Mouse (Mus musculus): ENCODE data around the gene Usf3.
A peak's percentile ranks its signal among the peaks of the same experiment; 100 is the strongest.

Usf3 gene

DNA sequence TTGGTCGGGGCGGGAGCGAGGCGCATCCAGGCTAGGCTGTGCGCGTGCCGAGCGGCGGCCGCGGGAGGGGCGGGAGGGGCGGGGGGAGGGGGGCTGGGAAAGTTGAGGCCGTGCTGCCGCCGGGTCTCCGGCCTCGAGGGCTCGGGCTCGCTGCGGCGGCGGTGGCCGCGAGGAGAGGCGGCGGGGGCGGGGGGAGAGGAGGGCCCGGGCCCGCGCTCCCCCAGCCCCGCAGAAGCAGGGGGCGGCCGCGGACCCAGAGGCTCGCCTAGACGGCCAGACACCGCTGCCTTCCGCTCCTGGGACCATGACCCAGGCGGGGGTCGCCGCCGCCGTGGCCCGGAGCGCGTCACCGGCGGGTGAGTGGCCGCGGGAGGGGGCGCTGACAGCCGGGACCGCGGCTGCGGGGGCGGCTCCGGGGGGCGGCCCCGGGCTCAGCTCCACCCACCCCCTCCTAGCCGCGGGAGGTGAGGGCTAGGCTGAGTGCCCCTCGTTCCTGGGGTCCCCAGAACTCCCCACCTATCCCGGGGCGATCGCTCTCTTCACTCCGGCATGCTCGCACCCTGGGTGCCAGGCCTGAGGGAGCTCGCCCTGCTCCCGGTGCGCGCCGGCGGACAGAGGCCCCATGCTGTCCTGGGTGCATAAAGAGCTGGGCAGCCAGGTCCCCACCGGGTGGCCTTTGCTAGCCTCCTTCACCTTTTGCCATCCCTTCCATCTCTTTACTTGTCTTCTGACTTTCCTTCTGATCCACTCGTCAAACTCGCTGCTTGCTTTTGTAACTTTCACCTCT is at the start of gene Usf3:
Gene Usf3, plus strand, starts transcription at position 92 of the 787 bp plus-strand sequence.
- no peak for DNase-seq (ENCODE audit: low read depth)

DNA sequence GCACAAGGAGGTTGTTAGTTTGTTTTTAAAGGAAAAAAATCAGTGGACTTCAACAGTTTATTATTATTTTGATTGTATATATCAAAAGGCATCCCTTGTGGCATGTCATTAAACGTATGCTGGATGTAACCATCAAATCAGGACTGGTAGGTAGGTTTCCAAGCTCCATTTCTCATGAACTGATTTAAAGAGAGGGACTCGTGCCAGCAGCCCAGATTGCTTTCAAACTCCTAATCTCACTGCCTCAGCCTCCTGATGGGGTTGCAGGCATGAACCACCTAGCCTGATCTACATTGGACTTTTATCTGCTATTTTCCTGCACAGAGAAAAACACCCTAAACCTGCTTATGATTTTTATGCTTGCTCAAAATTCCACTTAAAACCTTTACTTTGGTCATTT is 49.3 kb upstream of the Usf3 start:
- no peak for DNase-seq (ENCODE audit: low read depth)

DNA sequence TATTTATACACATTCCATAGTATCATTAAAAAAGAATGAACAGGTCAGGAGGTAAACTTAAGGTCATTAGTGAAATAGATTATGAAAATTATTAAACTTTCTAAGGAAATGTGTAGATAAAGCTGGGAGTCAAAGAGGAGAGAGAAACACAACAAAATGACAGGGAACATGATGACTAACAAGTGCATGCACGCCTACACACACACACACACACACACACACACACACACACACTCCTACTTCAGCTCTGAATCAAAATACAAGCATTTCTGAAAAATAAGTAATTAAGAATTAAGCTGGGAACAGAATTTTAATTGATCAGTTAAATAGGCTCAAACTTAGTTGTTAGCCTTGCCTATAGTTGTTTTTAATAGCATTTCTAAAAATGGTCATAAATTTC is 48.3 kb upstream of the Usf3 start:
- no peak for DNase-seq (ENCODE audit: low read depth)

DNA sequence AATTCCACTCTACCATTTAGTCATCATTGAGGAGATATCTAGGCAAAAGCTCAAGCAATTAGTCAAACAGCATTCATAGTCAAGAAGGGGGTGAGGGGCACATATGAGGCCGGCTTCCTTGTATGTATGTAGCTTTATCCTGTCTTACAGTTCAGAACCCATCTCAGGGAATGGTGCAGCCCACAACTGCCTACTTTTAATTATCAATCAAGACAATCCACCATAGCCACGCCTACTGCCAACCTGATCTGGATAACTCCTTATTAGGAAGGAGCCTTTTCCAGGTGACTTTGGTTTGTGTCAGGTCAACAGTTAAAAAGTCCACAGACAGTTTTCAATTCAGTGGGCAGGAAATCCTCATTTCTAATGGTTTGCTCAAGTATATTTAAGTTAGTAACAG is 47.6 kb upstream of the Usf3 start:
- no peak for DNase-seq (ENCODE audit: low read depth)

DNA sequence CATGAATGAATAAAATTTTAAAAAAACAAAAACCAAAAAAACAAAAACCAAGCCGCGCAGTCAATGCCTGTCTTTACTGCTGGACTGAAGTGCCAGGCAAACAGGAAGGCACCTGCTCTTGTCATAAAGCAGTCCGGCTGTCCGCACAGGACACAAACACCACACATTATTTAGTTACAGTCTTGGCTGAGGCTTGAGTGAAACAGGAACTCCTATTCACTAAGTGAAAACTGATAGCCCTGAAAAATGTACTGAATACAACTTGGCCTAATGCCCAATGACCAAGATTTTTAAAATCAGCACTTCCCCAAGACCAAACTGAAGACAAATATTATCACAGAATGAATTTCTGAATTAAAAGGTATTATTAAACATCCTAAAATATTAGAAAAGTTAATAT is 46.6 kb upstream of the Usf3 start:
- DNase-seq (ENCODE audit: low read depth): no peak

DNA sequence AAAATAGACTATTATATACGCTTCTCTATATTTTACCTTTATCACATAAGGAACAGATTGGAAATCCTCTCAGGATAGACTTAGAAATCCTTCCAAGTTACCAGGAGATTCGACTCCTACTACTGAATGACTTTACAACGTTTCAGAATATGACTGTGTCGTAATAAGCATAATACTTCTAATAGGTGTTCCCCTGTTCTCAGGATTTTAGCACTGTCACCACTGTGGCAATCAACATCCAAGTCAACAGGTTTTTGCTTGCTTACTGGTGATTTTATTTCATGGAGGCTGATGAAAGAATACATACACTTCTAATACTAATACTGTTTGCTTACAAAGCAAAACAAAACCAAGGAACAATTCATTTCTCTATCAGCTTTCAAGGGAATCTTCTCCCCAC is 40.7 kb upstream of the Usf3 start:
- no peak for DNase-seq (ENCODE audit: low read depth)

DNA sequence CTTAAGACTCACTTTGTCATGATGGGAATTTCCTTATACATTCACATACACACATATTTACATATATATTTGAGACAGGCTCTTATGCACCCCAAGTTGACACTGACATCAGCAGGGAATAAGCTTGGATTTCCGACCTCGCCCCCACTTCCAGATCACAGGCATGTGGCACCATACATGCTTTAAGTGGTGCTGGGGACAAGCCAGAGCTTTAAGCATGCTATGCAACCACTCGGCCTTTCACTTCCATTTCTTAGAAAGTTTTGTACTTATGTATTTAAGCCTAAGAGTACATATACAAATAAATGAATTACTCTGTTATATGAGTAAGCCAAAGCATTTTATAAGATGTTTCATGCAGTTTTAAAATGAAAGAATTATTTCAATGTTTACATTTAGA is 39.9 kb upstream of the Usf3 start:
- no peak for DNase-seq (ENCODE audit: low read depth)

DNA sequence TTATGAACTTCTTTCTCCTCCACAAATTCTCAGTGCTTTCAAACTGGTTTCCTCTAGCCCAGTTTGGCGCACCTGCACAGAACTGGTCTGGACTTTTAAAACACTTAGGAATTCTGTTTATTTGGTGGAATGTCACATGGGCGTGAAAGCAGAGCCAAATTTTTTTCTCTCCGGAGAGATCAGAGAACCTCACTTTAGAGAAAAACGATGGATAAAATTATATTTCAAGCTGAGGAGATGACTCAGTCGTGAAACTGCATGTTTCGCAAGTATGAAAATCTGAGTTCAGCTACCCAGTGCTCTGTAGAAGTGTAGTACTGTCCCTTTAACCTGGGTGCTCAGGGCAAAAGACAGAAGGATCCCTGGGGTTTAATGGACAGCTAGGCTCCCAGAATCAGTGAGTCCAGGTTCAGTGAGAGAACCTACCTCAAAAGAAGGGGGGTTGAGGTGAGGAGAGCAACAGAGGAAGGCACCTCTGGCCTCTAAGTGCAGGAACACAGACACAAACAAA is 36.5 kb upstream of the Usf3 start:
- peak; percentile 78 for DNase-seq (ENCODE audit: low read depth)

DNA sequence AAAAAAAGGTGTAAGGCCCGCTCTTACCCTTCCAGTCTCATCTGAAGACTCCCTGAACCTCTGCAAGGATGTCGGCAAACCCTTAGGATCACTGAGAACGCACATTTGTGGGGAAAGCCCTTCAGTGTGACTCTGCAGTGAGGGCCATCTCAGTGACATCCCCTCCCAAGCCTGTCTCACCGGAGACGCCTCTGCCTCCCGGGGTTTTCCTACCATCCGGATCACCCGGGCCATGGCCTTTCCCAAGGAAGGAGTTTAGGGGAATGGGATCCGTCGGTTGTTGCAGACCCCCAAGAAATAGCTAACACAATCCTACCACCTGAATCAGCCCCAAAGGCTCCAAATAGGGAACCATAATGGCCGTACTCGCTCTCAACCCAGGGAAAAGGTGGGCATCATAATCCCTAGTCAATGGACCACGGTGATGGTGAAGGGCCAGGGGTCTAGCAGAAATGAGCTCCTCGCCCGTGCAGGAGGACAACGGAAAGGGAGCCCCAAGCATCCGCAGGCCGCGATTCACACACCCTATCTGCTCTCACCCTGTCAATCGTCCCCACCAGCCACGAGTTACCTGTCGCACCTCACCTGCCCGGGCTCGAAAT is 34.6 kb upstream of the Usf3 start:
- DNase-seq (ENCODE audit: low read depth): no peak

DNA sequence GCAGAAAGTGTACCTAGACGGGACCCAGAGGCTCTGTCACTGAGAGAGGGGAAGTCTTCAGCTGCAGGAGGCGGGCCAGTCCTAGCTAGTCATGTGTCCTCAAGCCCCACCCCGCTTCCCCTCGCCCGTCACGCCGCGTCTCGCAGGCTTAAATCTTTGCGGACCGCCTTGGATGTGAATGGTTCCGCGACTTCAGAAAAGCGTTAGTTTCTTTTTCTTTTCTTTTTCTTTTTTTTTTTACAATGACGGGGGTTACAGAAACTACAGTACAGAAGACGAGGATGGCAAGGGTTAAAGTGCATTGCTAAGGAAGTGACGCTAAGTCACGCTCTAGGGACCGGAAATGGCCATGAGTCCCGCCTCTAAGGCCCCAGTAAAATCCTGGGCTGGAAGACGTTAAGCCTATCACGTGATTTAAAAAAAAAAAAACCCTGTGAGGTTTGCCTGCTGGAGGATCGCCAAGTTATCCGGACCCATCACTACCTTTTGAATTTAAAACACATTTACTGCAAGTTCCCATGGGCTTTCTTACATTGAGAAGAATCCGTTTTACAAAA is 34.0 kb upstream of the Usf3 start:
- DNase-seq (ENCODE audit: low read depth): peak; percentile 87

DNA sequence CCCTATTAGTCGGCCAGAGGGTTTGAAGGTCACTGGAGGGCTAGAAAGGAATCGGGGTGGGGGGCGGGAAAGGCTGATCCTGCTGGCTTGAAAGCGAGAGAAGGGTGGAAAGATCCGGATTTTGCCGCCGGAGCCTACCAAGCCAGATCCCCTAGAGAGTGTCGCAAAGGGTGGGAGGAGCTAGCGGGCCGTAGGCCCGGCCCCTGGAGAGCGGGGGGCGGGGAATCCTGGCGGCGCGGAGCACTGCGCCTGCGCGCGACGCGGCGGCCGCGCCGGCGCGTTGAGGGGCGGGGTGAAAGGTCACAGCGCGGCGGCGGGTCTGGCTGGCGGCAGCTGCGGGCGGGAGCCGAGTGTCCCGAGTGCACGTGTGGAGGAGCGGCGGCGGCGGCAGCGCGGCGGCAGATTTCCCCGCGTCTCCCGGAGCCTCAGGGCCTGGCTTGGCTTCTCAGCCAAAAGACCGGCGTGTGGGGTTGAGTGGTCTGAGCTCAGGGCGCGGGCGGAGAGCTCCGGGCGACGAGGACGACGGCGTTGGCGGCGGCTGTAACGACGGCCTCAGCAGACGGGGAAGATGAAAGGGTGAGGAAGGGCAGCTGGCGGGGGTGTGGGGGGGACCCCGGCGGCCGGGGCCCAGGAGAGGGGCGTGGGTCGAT is 33.4 kb upstream of the Usf3 start, which contains the start of the genes Atp6v1a and Naa50:
Gene Atp6v1a, minus strand, starts transcription at position 170 of the 650 bp plus-strand sequence.
Gene Naa50, plus strand, starts transcription at position 295 of the 650 bp plus-strand sequence.
- peak; percentile 76 for DNase-seq (ENCODE audit: low read depth)

DNA sequence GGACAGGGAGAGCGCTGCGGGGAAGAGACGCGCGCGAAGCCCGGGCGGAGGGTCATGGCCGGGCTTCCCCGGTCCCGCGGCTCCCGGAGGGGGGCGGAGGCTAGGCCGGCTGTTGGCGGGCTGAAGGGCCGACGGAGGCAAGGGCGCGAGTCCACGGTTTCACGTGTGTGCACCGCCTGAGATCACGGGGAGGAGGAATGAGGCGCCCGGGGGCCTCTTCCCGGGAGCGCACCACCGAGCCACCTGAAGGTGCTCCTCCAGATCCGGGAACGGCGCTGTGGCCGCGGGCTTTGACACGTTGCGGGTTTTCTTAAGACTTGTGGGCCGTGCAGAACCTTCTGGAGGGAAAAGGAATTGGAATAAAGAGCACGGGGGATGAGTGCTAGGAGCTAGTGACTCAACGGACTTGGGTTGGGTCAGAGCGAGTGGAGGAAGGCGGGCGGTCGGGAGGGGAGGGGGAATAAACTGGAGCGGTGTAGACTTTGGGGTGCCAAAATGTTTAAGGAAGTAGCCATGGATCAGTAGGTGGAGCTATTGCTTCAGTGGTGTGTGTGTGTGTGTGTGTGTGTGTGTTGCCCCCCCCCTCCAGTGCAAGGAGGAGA is 32.8 kb upstream of the Usf3 start:
- DNase-seq (ENCODE audit: low read depth): peak; percentile 85

DNA sequence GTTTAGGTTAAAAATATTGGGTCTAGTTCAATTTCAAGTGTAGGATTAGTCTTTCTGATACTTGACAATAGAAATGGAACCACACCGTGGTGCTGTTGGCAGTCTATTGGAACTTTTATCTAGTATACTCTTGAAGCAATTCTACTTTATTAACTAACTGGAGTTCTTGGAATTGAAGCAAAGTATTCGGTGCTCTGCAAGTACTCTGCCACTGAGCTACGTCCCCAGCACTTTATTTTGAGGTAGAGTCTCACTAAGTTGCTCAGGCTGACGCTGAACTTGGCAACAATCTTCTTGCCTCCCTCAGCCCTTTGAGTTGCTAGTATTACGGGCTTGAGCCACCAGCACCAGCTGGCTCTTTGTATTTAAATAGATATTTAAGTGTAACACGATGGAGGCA is 31.6 kb upstream of the Usf3 start:
- no peak for DNase-seq (ENCODE audit: low read depth)

DNA sequence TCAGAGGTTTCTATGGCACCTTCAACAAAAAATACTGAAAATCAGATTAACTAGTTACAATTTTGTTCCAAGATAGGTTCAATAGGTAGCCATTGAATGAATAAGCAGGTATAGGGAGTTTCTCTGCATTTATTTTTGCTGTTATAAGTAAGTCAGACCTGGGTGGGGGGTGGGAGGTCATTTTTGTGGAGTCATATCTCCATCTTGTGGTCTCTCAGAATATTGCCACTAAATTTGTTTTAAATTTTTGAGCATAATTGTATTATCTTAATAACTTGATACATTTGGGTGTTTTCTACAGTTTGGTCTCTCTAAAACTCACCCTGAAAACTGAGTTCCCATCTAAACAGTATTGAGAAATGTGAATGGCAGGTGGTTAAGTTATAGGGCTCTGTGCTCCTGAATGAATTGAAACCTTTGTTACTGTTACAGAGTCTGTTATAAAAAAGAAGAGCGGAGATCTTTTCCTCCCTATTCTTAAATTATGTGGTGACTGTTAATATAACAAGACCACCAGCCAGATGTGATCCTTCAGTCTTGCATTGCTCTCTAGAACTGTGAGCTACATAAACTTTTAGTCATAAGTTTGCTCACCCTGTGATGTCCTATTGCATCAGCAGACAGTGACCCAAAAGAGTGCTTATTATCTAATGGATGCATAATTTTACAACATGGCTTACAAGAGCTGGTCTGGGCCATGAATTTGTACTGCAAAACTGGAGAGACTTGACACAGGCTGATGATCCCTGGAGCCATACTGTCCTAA is 23.9 kb upstream of the Usf3 start:
- DNase-seq (ENCODE audit: low read depth): no peak

DNA sequence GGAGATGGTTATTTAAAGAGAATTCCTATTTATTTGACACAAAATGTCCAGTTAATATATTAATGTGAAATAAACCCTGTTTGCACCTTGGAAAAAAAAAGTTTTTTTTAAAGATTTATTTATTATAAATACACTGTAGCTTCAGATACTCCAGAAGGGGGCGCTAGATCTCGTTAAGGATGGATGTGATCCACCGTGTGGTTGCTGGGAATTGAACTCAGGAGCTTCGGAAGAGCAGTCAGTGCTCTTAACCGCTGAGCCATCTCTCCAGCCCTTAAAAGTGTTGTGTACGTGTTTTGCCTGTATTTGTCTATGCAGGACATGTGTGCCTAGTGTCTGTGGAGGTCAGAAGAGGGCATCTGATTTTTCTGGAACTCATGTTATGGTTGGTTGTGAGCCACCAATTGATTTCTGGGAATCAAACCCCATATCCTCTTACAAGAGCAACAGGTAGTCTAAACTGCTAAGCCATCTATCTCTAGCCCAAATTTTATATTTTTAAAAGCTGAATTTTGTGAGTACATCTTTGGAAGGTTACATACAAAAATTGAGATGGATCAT is 18.5 kb upstream of the Usf3 start:
- DNase-seq (ENCODE audit: low read depth): no peak

DNA sequence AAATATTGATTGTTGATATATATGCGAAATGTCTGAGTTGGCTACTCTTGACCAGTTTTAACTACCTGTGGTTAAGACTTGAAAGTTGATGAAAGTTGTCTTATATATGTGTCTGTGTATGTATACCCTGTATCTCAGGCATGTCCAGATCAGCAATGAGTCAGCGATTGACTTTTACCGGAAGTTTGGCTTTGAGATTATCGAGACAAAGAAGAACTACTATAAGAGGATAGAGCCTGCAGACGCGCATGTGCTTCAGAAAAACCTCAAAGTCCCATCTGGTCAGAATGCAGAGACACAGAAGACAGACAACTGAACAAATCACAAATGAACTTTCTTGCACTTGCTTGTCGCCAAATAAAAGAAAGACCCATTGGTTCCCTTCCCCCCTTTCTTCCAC is 13.7 kb upstream of the Usf3 start:
- DNase-seq (ENCODE audit: low read depth): no peak

DNA sequence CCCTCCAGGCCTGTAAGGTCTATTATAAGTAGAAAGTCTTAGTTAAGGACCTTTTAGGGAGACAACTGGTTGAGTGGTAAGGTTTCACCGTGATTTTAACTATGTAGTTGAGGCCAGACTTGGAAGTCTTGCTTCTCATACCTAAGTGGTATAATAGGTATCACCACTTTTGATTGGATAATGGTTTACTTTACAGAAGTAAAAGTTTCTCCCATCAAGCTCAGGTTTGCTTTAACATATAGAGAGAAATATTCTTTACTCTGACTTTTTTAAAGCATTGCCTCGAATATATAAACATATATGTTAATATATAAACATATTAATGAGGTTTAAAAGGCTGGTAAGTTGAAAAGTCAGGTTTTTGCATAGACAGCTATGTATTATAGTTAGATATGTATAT is 9.2 kb upstream of the Usf3 start:
- DNase-seq (ENCODE audit: low read depth): no peak

DNA sequence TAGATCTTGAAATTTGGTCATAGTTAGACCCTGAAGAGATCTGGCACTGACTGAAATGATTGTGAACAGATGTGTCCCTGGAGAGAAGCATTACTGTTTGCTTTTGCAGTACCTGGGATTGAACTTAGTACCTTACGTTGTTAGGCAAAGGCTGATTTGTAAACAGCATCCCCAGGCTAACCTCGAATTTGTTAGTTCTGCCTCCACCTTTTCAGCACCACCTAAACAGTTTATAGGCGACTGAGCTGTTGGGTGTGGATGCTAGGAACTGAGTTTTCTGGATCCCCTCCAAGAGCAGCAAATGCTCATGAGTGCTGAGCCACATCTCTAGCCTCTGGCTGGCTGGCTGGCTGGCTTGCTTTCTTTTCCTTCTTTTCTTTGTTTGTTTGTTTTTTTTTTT is 7.9 kb upstream of the Usf3 start:
- DNase-seq (ENCODE audit: low read depth): no peak

DNA sequence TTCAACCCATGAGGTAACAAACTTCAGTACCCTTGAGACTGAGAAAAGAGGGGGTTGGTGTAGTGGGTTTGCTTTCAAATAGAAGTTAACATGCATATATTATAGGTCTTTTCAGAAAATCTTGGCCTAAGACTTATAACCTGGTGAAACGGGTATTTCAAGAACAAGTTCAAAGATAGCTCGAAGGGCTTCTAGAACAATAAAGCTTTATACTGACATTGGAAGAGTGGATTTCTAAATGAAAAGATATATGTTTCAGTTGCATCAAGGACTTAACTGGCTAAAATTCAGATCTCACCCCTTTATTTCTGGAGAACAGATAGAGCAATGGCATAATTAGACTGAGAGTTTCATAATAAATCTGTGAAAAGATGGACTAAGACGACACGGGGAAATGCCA is 4.1 kb upstream of the Usf3 start:
- DNase-seq (ENCODE audit: low read depth): no peak

DNA sequence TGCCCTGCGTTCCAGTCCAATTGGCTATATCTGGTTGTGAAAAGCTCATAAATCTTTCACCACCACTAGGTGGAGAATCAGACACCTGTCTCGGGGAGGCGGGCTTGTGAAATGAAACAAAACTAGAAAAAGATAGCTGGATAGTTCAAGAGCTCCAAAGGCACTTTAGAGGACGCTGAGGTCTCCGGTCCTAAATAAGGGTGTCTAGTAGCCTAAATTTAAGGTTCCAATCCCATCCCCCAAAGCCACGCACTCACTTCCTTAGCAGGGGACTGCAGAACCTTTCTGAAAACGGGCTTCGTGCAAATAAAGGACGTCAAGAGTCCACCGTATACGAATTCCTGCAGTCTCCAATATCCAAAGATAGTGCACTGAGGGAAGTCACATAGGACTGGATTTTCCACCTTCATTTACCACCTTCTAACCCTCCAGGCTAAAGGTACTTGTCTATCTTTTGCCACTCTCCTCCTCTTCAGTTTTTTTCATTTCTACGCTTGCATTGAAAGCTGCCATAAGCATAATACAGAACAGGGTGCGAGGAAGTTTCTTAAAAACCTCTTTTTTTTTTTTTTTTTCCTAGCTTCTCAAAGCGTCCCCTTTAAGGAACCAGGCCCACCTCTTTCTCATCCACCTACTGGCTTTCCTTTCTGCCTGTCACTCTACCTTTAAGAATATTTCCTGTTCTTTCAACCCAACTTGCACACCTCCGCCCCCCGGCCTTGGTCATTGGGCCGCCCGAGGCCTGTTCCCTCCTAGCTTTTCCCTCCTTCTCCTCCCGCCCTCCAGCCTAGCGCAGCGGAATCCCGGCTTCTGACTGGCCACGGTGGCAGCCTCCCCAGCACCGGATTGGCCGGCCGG is 520 bp upstream of the Usf3 start:
- DNase-seq (ENCODE audit: low read depth): peak; percentile 97
